Mouse (Mus musculus): ENCODE measurements around the gene Hipk1.
"Not testable (repeated sequence)": the region's sequence is repeated elsewhere in the genome, so short reads cannot be mapped to it uniquely, and the experiment has no call there.

Gene Hipk1

DNA sequence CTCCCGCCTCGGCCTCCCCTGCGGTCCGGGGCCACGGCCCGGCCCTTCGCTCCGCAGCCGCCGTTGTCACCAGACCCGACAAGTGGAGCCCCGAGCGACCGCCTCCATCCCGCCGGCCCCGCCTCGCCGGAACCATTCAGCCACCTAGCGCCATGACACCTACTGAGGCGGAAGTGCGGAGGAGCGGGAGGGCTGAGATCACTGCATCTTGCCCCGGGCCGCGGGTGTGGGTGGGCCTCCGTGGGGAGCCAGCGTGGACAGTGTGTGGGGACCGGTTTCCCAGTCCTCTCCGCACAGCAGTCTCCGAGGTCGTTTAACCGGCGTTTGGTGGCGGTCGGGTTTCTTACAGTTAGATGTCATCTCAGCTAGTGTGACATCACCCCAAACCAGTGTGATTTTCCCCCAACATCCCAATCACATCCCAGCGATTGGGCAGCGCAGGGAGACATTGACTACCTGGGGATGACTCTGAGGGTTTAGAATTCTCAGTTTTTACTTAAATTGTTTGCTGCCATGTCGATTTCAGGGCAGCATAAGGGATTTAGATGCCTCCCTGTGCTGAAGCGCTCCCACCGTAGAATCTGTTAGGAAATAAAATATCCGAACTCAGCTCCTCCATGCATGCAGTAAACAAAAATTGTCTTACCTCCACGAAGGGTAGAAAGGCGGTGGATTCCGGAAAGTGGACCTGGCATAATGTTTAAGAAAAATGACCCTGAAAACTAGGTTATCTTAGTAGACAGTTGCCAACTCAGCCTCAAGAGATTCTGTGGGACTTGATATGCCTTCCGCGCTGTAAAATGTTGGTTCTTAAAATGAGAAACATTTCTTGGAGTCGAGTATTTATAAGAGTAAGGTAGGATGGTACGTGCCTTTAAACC is at the start of gene Hipk1:
Hipk1 (minus strand) TSS at position 334 of the 881 bp plus-strand sequence.
- peak; percentile 88 to 94 for DNase-seq (ENCODE audit: low spot score in 2 of 2)

DNA sequence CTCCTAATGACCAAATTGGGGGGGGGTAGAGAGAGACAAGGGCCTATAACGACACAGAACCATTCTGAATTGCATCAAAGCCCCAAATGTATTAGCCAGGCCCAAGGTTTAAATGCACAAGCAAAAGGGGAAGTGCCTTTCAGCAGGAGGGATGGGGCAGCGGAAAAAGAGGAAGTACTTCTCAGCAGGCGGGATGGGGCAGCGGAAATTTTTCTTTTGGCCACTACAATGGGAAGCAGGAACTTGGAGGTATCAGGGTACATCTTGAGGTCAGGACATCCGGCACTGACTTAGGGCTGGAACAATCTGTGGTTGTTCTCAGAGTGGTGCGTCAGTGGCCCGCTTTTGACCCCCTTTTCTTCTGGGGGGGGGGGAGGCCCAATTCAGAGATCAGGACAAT is 49.6 kb upstream of the Hipk1 start:
- not testable (repeated sequence) for DNase-seq (ENCODE audit: low spot score in 2 of 2)

DNA sequence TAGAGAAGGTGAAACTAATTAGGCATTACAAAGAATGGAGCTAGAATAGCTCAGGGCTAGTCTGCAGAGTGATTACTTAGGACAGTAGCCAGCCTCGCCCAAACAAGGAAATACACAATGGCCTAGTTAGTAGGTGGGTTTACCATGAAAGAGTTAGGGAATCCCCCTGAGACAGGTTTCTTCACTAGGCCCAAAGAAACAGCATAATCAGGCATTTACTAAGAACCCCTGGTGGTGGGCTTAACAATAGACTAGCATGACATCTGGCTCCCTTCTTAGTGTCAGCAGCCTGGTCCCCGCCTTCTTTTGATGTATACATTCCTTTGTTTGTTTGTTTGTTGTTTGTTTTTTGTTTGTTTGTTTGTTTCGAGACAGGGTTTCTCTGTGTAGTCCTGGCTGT is 48.8 kb upstream of the Hipk1 start:
- not testable (repeated sequence) for DNase-seq (ENCODE audit: low spot score in 2 of 2)

DNA sequence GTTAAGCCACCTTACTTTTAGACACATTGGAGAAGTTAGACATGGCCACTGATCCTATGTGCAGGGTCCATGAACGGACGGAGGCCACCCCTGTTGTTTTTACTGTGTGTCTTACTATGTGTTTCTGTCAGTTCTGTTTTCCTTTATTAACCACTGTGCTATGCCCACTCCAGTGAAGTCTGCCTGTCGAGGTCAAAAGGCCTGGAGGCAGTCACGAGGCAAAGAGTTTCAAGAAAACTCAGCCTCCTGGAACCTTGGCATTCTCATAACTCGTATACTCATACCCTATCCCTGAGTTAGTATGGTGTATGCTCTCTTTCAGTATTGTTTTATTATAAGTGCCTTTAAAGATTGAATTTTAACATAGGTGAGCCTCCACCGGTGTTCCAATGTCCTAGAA is 48.3 kb upstream of the Hipk1 start:
- no peak for DNase-seq (ENCODE audit: low spot score in 2 of 2)

DNA sequence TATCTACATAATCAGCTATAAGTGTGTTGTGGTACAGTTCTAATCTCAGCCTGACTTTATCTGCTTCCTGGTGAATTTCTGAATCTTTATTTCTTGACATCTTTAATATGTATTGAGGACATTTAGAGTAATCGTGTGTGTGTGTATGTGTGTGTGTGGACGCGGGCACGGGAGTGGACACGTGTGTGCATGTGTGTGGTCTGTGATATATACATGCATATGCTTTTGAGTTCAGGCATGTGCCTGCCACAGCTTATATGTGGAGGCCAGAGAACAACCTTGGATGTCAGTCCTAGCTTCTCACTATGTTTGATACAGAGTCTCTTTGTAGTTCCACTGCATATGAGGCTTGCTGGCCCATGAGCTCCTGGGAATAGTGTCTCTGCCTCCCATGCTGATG is 45.1 kb upstream of the Hipk1 start:
- DNase-seq (ENCODE audit: low spot score in 2 of 2) = no peak

DNA sequence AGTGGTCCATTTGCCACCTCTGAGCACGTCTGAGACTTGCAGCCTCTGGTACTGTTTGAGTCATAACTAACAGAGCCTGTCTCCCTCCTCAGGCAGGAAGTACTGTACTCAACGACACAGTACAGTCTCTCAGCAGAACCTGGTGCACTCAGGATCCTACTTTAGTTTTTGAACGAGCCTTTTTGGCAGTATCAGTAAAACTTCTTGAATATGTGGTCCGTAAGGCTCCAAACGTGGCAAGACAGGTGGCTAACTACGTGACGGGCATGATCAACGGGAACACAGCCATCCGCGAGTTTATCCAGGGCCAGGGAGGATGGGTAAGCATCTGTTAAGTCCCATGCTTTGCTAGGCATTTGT is 44.6 kb upstream of the Hipk1 start:
- DNase-seq (ENCODE audit: low spot score in 2 of 2) = no peak

DNA sequence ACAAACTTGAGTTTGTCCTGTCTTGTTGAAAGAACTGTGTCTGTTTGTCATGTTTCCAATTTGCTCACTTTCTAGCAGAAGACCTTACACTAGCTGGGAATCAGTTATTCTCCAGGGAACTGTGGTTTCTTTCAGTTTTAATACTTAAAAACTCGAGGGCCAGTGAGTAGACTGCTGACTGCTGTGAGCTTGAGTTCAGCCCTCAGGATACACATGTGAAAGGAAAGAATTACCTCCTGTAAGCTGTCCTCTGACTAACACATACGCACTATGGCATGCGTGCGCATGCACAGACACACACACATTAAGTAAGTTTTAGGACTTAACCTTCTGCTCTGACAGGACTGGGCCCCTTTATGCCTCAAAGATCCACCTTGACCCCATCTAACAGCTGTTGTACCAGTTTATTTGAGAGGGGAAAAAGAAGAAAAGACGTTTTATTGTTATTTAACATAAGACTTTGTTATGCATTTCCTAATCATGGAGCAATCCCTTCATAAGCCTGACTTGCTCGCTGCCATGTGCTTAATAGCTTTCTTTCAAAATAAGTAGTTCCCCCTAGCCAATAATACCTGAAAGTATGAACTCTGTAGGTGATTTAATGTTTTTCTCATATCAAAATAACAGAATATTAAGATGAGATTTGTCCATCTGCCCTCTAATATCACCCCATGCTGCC is 44.0 kb upstream of the Hipk1 start:
- no peak for DNase-seq (ENCODE audit: low spot score in 2 of 2)

DNA sequence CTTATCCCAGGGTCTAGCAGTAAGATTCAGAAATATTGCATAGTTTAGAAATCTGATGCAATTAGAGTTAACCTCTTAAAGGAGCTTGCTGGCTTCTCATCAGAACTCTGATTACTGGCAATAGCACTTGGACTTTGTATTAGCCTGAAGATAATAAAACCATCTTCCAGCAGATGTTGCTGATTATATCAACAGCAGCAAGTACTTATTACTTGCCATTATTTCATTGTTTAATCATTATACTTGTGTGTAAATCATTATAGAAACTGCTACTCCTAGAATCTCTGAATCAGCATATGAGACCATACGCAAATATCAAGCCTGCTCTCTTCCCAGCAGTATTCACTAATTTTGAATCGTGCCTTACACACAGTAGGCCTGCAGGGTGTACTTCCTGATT is 42.6 kb upstream of the Hipk1 start:
- DNase-seq (ENCODE audit: low spot score in 2 of 2) = no peak

DNA sequence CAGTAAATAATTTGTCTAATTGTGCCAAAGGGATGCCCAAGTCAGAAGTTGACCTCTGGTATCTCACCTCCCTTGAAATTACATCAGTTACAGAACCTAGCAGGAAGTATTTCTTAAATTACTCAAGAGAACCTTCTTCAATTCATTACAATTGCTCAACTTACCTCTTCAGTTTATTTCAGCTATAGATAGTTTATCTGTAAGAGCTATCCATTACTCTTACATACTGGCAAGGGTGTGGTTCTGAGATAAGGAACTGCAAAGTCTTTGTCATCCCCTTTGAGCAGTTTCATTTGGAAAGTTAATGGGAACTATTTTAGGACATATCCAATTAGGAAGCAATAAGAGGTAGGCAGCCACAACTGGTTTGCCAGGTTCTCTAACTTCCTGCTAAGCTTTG is 41.1 kb upstream of the Hipk1 start, which contains the start of gene Bcl2l15:
Bcl2l15 (plus strand) TSS at position 176 of the 400 bp plus-strand sequence.
- DNase-seq (ENCODE audit: low spot score in 2 of 2) = no peak

DNA sequence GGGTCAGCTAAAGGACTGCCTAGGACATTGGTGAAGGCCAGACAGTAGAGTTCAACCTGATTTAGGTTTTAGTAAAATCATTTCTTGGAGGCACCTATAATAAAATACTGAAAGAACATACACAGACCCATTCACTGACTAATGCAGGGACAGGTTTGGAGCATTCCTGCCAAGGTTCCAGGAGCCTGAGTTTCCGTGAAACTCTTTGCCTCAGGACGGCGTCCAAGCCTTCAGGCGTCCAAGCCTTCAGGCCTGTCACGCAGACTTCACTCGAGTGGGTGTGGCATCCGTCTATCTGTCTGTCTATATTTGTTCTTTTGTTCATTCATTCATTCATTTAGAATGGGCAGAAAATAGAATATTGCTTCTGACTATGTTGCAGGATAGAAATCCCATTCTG is 39.8 kb upstream of the Hipk1 start:
- DNase-seq (ENCODE audit: low spot score in 2 of 2) = no peak

DNA sequence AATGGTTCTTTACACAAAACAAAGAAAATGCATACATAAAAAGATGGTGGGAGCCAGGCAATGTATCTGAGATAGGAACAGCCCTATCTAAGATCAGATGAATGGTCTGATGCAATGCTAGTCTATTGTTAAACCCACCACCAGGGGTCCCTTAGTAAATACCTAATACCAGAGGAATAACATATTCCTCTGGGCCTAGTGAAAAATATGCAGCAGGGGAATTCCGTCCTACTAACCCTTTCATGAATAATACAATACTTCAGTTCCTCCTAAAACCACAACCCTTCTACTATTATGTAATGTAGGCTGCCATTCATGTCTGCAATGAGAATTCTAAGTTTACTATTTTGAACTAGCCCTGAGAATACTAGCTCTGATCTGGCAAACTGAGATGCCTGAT is 39.3 kb upstream of the Hipk1 start:
- not testable (repeated sequence) for DNase-seq (ENCODE audit: low spot score in 2 of 2)

DNA sequence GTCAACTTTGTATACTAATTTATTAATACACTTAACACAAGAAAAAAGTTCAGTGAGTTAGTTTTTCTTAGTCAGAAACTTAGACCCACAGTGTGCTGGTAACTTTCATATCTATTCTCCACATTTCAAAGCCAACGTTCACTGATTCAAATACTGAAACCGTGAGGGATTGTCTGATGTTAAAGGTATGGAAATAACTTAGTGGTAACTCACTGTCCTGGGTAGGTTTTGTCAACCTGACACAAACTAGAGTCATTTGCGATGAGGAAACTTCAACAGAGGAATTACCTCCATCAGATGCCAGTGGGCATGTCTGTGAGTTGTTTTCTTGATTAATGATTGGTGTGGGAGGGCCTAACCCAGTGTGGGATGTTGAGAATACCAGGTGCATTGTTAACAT is 37.7 kb upstream of the Hipk1 start:
- DNase-seq (ENCODE audit: low spot score in 2 of 2) = no peak

DNA sequence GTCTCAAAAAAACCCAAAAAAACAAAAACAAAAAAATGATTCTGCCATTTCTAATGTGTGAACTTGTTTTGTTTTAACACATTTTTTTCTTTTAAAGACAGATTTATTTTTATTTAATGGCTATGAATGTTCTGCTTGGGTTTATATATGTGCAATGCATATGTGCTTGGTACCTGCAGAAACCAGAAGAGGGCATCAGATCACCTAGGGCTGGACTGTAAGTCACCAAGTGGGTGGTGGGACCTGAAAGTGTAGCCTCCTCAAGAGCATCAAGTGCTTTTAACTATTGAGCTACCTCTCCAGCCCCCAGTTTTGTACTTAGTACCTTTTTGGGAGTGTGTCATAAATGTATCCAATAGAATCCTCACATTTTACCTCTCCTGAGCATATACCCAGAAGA is 36.2 kb upstream of the Hipk1 start:
- DNase-seq (ENCODE audit: low spot score in 2 of 2) = no peak

DNA sequence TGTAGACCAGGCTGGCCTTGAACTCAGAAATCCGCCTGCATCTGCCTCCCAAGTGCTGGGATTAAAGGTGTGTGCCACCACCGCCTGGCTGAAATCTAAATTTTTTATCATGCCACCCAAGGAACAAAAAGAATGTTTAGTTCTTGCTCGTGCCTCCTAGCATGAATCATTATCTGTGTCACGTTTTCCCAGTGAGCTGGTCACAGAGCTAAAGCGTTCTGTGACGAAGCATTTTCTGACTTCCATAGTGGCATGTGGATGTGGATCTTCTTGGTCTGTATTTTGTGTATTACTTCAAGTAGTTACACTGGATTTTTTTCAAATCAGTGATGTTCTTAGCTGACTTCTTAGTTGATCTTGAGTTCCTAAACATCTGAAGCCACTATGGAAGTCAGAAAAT is 19.6 kb upstream of the Hipk1 start:
- no peak for DNase-seq (ENCODE audit: low spot score in 2 of 2)

DNA sequence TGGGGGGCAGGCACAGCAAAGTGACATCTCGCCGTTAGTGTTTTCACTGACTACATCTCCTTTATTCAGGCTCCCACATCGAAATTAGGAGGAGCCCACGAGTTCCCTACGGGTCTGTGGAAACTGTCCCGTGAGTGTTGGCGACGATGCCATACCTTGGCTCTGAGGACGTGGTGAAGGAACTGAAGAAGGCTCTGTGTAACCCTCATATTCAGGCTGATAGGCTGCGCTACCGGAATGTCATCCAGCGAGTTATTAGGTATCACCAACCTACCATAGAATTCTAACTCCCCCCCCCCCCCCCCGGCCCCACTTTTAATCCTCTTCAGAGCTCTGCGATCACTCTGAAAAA is 18.4 kb upstream of the Hipk1 start:
- no peak for DNase-seq (ENCODE audit: low spot score in 2 of 2)

DNA sequence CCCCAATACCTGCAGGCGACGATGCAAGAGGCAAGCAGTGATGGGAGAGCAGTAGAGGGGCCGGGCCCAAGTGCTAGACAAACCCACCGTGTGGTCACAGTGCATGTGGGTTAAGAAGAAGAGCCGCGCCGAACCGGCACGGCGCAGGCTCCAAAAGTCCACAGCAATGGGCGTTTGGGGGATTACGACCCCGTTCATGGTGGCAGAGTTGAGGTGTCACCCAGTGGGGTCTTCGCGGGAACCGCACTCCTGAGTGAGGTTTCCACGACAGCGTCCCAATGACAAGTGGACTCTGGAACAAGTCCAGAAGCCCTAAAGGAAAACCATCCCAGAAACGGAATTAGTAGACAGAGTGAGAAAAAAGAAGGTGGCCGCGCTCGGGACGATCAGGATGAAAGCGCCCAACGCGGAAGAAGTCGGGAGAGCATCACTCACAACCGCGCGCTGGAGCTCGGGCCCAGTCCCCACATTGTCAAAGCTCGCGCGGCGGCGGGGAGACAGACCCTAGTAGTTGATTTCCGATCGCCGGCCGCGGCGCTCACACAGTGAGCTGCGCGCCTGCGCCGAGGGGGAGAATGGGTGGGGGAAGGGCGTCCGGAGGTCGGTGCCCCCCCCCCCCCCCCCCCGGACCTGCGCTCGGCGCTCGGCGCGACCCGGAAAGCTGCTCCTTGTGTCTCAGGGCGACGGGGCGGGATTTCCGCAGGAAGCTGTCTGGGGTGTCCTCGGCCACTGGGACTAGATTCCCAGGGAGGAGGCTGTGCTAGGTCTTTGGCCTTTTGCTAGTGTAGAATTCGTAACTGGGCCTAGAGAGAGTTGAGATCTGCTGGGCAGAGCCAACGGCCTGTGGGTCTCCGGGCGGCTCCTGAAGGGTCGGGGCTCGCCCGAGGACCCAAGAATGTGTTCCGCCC is 17.8 kb upstream of the Hipk1 start, which contains the start of the genes Dclre1b, Ap4b1 and Gm43064:
Dclre1b (minus strand) TSS at position 554 of the 908 bp plus-strand sequence.
Ap4b1 (plus strand) TSS at position 630 of the 908 bp plus-strand sequence.
Gm43064 (plus strand) TSS at position 683 of the 908 bp plus-strand sequence.
- DNase-seq (ENCODE audit: low spot score in 2 of 2) = peak; percentile 67 to 79

DNA sequence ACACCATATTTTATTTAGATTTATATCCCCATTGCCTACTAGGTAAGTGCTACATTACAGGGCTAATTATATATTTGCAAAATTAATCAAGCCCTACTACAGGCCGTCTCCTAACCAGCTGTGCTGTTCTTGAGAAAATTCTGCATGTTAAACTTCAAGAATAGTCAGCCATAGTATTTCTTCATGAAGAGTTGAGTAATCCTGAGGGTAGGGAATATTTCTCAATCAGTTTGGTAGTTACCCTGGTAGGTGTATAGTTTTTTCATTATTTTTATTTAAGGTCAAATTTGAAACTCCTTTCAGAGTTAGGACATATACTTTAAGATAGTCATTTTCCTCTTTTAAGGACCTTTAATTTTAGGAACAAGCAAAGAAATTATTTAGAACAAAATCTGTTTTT is 14.3 kb upstream of the Hipk1 start:
- no peak for DNase-seq (ENCODE audit: low spot score in 2 of 2)

DNA sequence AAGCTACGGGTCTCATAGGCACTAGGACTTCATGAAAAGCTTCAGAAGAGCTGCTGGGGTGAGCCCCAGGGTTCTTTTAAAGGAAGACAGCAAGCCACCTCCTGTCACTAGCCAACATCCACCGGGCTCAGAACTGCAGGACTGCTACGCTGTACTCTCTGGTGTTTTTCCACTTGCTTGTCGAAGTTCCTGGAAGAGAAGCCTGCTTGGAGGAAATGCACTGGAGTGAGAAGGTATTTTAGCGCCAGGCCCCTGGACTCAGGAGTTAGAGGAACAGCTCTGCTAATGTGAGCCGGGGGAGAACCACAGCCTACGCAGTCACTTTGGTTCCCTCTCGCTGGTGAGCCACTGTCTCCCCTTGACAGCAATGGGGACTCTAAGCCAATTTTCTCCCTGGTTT is 11.5 kb upstream of the Hipk1 start:
- DNase-seq (ENCODE audit: low spot score in 2 of 2) = no peak

DNA sequence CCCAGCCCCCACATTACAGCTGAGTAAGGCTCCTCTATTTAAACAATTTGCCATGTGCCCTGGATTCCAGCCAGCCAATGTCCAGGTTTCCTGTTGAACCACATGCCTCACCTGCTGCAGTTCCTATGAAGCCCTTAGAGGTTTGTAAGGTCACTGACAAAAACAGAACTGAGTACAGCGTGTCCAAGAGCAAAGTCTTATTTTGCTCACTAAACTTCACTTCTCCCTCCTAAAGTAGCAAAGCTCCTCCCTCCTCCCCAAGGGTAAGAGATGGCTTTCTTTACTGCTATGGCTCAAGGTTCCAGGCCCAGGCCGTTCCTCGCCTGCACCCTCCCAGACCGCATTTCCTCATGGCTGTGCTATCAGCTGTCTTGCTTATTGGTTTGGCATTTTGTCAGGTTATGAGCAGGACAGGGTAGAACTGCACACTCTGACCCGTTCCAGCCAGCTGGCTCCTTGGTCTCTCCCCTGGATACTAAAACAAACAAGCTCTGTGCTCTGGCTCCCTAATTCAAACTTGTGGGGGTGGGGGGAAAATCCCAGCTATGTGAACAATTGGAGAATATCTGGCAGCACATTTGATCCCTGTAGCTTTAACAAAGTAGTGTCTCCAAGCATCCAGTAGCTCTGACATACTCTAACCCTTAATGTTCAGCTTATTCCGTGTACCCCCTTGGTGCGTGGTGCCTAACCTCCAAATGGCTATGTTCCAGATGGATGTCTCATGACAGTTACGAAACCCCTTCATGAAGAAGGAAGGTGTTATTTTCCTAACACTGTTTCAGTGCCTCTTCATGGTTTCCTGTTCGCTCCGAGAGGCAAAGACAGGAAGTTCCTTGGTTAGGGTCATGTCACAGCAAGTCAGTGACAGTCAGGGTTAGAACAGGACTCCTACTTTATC is 10.5 kb upstream of the Hipk1 start:
- DNase-seq (ENCODE audit: low spot score in 2 of 2) = no peak

DNA sequence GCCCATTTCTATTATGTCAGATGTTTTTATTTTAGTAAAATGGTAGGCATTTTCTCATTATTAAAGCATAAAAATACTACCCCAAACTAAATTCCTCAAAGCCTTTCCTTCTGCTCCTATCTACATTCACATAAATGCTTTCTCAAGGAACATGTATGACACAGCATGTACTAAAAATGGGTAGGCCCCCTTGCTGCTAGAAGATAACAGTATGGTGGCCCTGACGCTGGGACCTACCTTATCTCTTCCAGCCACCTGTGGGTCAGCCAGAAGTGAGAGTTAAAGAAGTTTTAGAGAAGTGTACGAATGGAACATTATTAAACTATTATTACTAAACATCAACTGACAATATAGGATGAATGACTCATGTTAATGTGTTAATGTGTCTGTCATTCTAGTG is 8.1 kb upstream of the Hipk1 start:
- DNase-seq (ENCODE audit: low spot score in 2 of 2) = no peak

DNA sequence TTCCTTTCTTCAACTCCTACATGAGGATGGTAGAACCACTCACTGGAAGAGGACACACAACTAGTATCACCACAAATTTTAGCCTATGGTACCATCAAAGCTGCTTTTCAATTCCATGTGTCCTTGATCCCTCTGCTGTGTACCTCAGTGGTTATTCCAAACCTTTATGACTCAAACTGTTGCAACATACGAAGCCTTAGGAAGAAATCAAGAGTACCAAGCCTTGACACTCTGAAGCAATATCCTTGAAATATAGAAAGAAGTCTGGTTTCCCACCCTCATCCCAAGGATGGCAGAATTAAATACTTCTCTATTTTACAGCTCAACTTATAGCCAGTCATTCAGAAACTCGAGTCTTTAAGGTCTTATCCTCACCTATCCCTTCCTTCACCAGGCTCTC is 5.0 kb upstream of the Hipk1 start:
- no peak for DNase-seq (ENCODE audit: low spot score in 2 of 2)

Data from frontal cortex, postnatal 25 days (tissue).